Mouse (Mus musculus) ES-E14 (cell line): ENCODE results near the gene Zfp106.

Experiments
- ZC3H11A ChIP-seq: IDR thresholded peaks from 2 replicates; pipeline ENCODE4 v1.6.1; 2012; ENCODE audit warnings: low read depth, mild to moderate bottlenecking, inconsistent platforms, low read length, borderline replicate concordance
- ZNF384 ChIP-seq: IDR thresholded peaks from 2 replicates; pipeline ENCODE4 v1.6.1; 2012; ENCODE audit warnings: low read depth, low read length, inconsistent platforms

- TF ChIP-seq ZNF384: no peak
- TF ChIP-seq ZC3H11A: no peak
Measured at GRCm38 (mm10) chr2:120476277-120477087, 87.2 kb downstream of the Zfp106 start.
